Mouse (Mus musculus): Measurements from ENCODE around the gene Pik3cg.

Gene Pik3cg

GRCm38 (mm10) chr12:32201070-32201585 is 7.3 kb downstream of the Pik3cg start:
- DNase-seq (ENCODE audit: low spot score): no peak

- DNase-seq (ENCODE audit: low spot score): no peak
Measured at GRCm38 (mm10) chr12:32200387-32201069, 7.9 kb downstream of the Pik3cg start.

GRCm38 (mm10) chr12:32199422-32199821 is 9.0 kb downstream of the Pik3cg start:
- no peak for DNase-seq (ENCODE audit: low spot score)

GRCm38 (mm10) chr12:32198025-32198424 is 10.4 kb downstream of the Pik3cg start:
- no peak for DNase-seq (ENCODE audit: low spot score)

- DNase-seq (ENCODE audit: low spot score): no peak
Measured at GRCm38 (mm10) chr12:32195000-32195399, 13.5 kb downstream of the Pik3cg start.

- no peak for DNase-seq (ENCODE audit: low spot score)
Measured at GRCm38 (mm10) chr12:32194358-32194757, 14.1 kb downstream of the Pik3cg start.

GRCm38 (mm10) chr12:32190927-32191326 is 17.5 kb downstream of the Pik3cg start:
- DNase-seq (ENCODE audit: low spot score): no peak

- DNase-seq (ENCODE audit: low spot score): no peak
Measured at GRCm38 (mm10) chr12:32187668-32188236, 20.7 kb downstream of the Pik3cg start.

- no peak for DNase-seq (ENCODE audit: low spot score)
Measured at GRCm38 (mm10) chr12:32186627-32187255, 21.7 kb downstream of the Pik3cg start.

GRCm38 (mm10) chr12:32184874-32185273 is 23.6 kb downstream of the Pik3cg start:
- no peak for DNase-seq (ENCODE audit: low spot score)

- no peak for DNase-seq (ENCODE audit: low spot score)
Measured at GRCm38 (mm10) chr12:32183584-32183983, 24.9 kb downstream of the Pik3cg start.

GRCm38 (mm10) chr12:32182632-32183419 is 25.6 kb downstream of the Pik3cg start:
- DNase-seq (ENCODE audit: low spot score): no peak

GRCm38 (mm10) chr12:32181885-32182284 is 26.6 kb downstream of the Pik3cg start:
- no peak for DNase-seq (ENCODE audit: low spot score)

- DNase-seq (ENCODE audit: low spot score): no peak
Measured at GRCm38 (mm10) chr12:32174437-32174836, 34.0 kb downstream of the Pik3cg start.

GRCm38 (mm10) chr12:32172826-32173225 is 35.6 kb downstream of the Pik3cg start:
- no peak for DNase-seq (ENCODE audit: low spot score)

GRCm38 (mm10) chr12:32169164-32169563 is 39.3 kb downstream of the Pik3cg start:
- no peak for DNase-seq (ENCODE audit: low spot score)

GRCm38 (mm10) chr12:32168751-32169150 is 39.7 kb downstream of the Pik3cg start:
- DNase-seq (ENCODE audit: low spot score): peak; percentile 75

- DNase-seq (ENCODE audit: low spot score): no peak
Measured at GRCm38 (mm10) chr12:32163706-32164105, 44.8 kb downstream of the Pik3cg start.

GRCm38 (mm10) chr12:32158757-32159156 is 49.7 kb downstream of the Pik3cg start:
- no peak for DNase-seq (ENCODE audit: low spot score)

- no peak for DNase-seq (ENCODE audit: low spot score)
Measured at GRCm38 (mm10) chr12:32146606-32147005, 61.9 kb downstream of the Pik3cg start.

- no peak for DNase-seq (ENCODE audit: low spot score)
Measured at GRCm38 (mm10) chr12:32145651-32146050, 62.8 kb downstream of the Pik3cg start.

GRCm38 (mm10) chr12:32144513-32144912 is 63.9 kb downstream of the Pik3cg start:
- DNase-seq (ENCODE audit: low spot score): peak; percentile 55
